Mouse (Mus musculus) kidney, adult 2 months (tissue): ENCODE results near the gene Ccdc65.

Experiments
- CTCF ChIP-seq: fragments of 200-500 bp; conservative IDR thresholded peaks from 2 replicates; pipeline ENCODE4 v1.5.1; 2011; ENCODE audit warnings: low read depth, mild to moderate bottlenecking, control low read depth, low read length, moderate library complexity, mixed read lengths; ENCODE audit not compliant: insufficient read depth, insufficient read length
- POLR2A ChIP-seq: fragments of 200-500 bp; IDR thresholded peaks from one replicate; pipeline ENCODE4 v1.6.1; 2011; ENCODE audit warnings: low read depth, low read length, control low read depth

GRCm38 (mm10) chr15:98753021-98753423 lies 45.0 kb downstream of the Ccdc65 start:
- TF ChIP-seq CTCF (no peak), POLR2A (no peak)
